Mouse (Mus musculus): ENCODE measurements around the gene Rnase4. TPM values are rescaled to one million over a fixed set of nuclear protein-coding genes. Genes with fewer than 3 reads are reported as not detected.

Gene Rnase4
- polyA plus RNA-seq (2015; fragmentation: Nextera tagmentation; extraction: Ambion mirVana) = 423 and 443 TPM in 2 replicates

- Histone ChIP-seq H3K9me3 (ENCODE audit: low read length) (no peaks in the 10 kb centered on the region), H3K27ac (ENCODE audit: low read length) (peak within 1 kb of the TSS; percentile 81), H3K4me3 (ENCODE audit: low read depth, low read length) (peak within 1 kb of the TSS; percentile 57), H3K27me3 (replicated peaks; ENCODE audit: insufficient read depth, low read length) (no peaks in the 10 kb centered on the region), H3K36me3 (ENCODE audit: insufficient read depth, low read length) (no peaks in the 10 kb centered on the region), H3K4me2 (replicated peaks; ENCODE audit: low read depth, low read length) (peak within 1 kb of the TSS; percentile 77), H3K4me1 (ENCODE audit: insufficient read depth, low read depth, low read length) (no peaks in the 10 kb centered on the region), H3K9ac (replicated peaks; ENCODE audit: low read depth) (peak within 1 kb of the TSS; percentile 41)
- TF ChIP-seq EP300 (IDR thresholded peaks at IDR 0.05) = peak; percentile 89
- TF ChIP-seq CTCF (IDR thresholded peaks at IDR 0.05) = no peak
- ATAC-seq = peak; percentile 60
- peak; percentile 91 for DNase-seq (ENCODE audit: low spot score)
- WGBS = 4% methylated on average over 33 of the region's 33 CpGs
These were observed at the start of gene Rnase4, which contains the start of gene Ang for GRCm38 (mm10) chr14:51090921-51091900. TSS of gene Rnase4 (plus strand) at chr14:51091077. TSS of gene Ang (plus strand) at chr14:51091150.

GRCm38 (mm10) chr14:51041769-51042168 is 49.1 kb upstream of the Rnase4 start, which contains the start of gene Rnase9:
TSS of gene Rnase9 (minus strand) at chr14:51041869.
- Histone ChIP-seq H3K27me3 (replicated peaks; ENCODE audit: insufficient read depth, low read length) (no peaks in the 10 kb centered on the region), H3K4me2 (replicated peaks; ENCODE audit: low read depth, low read length) (no peak within 1 kb of the TSS), H3K36me3 (ENCODE audit: insufficient read depth, low read length) (no peaks in the 10 kb centered on the region), H3K9ac (replicated peaks; ENCODE audit: low read depth) (no peak within 1 kb of the TSS), H3K4me3 (ENCODE audit: low read depth, low read length) (no peak within 1 kb of the TSS), H3K9me3 (ENCODE audit: low read length) (no peaks in the 10 kb centered on the region), H3K27ac (ENCODE audit: low read length) (no peak within 1 kb of the TSS), H3K4me1 (ENCODE audit: insufficient read depth, low read depth, low read length) (no peaks in the 10 kb centered on the region)
- no peak for TF ChIP-seq EP300 (IDR thresholded peaks at IDR 0.05)
- TF ChIP-seq CTCF (IDR thresholded peaks at IDR 0.05) = no peak
- ATAC-seq (no peak), DNase-seq (ENCODE audit: low spot score) (no peak)
- WGBS = 77% methylated on average over 6 of the region's 6 CpGs

GRCm38 (mm10) chr14:51047846-51048245 is 43.0 kb upstream of the Rnase4 start:
- H3K4me3 ChIP-seq (ENCODE audit: low read depth, low read length) = no peak overlapping the region
- ATAC-seq = peak; percentile 75
- no peaks in the 10 kb centered on the region for H3K4me1 ChIP-seq (ENCODE audit: insufficient read depth, low read depth, low read length)
- WGBS = 15% methylated on average over 5 of the region's 5 CpGs
- no peak overlapping the region for H3K4me2 ChIP-seq (replicated peaks; ENCODE audit: low read depth, low read length)
- no peak overlapping the region for H3K9ac ChIP-seq (replicated peaks; ENCODE audit: low read depth)
- peak; percentile 70 for DNase-seq (ENCODE audit: low spot score)
- no peak overlapping the region for H3K27ac ChIP-seq (ENCODE audit: low read length)
- no peaks in the 10 kb centered on the region for H3K36me3 ChIP-seq (ENCODE audit: insufficient read depth, low read length)
- no peak for TF ChIP-seq CTCF (IDR thresholded peaks at IDR 0.05)
- TF ChIP-seq EP300 (IDR thresholded peaks at IDR 0.05) = no peak
- no peaks in the 10 kb centered on the region for H3K27me3 ChIP-seq (replicated peaks; ENCODE audit: insufficient read depth, low read length)
- no peaks in the 10 kb centered on the region for H3K9me3 ChIP-seq (ENCODE audit: low read length)

- 81% methylated on average over 2 of the region's 2 CpGs for WGBS
- no peak within 1 kb of the TSS for H3K9ac ChIP-seq (replicated peaks; ENCODE audit: low read depth)
These were observed 40.8 kb upstream of the Rnase4 start, which contains the start of gene Rnase11 for GRCm38 (mm10) chr14:51050063-51050462. TSS of gene Rnase11 (minus strand) at chr14:51050163.

GRCm38 (mm10) chr14:51051941-51052340 is 38.9 kb upstream of the Rnase4 start:
- no peaks in the 10 kb centered on the region for H3K4me1 ChIP-seq (ENCODE audit: insufficient read depth, low read depth, low read length)
- H3K9me3 ChIP-seq (ENCODE audit: low read length) = no peaks in the 10 kb centered on the region
- peak; percentile 60 for ATAC-seq
- no peak overlapping the region for H3K4me3 ChIP-seq (ENCODE audit: low read depth, low read length)
- H3K4me2 ChIP-seq (replicated peaks; ENCODE audit: low read depth, low read length) = no peak overlapping the region
- H3K36me3 ChIP-seq (ENCODE audit: insufficient read depth, low read length) = no peaks in the 10 kb centered on the region
- 31% methylated on average over 5 of the region's 5 CpGs for WGBS
- TF ChIP-seq EP300 (IDR thresholded peaks at IDR 0.05) = no peak
- no peak for TF ChIP-seq CTCF (IDR thresholded peaks at IDR 0.05)
- H3K27me3 ChIP-seq (replicated peaks; ENCODE audit: insufficient read depth, low read length) = no peaks in the 10 kb centered on the region
- no peak overlapping the region for H3K9ac ChIP-seq (replicated peaks; ENCODE audit: low read depth)
- H3K27ac ChIP-seq (ENCODE audit: low read length) = no peak overlapping the region
- DNase-seq (ENCODE audit: low spot score) = peak; percentile 46

More at GRCm38 (mm10) chr14:51050063-51050462, 40.8 kb upstream of the Rnase4 start, which contains the start of gene Rnase11:
- H3K27me3 ChIP-seq (replicated peaks; ENCODE audit: insufficient read depth, low read length) = no peaks in the 10 kb centered on the region
- H3K27ac ChIP-seq (ENCODE audit: low read length) = no peak within 1 kb of the TSS
- no peak for ATAC-seq
- H3K4me1 ChIP-seq (ENCODE audit: insufficient read depth, low read depth, low read length) = no peaks in the 10 kb centered on the region
- DNase-seq (ENCODE audit: low spot score) = no peak
- H3K4me2 ChIP-seq (replicated peaks; ENCODE audit: low read depth, low read length) = no peak within 1 kb of the TSS
- TF ChIP-seq EP300 (IDR thresholded peaks at IDR 0.05) (no peak), CTCF (IDR thresholded peaks at IDR 0.05) (no peak)
- H3K4me3 ChIP-seq (ENCODE audit: low read depth, low read length) = no peak within 1 kb of the TSS
- H3K9me3 ChIP-seq (ENCODE audit: low read length) = no peaks in the 10 kb centered on the region
- no peaks in the 10 kb centered on the region for H3K36me3 ChIP-seq (ENCODE audit: insufficient read depth, low read length)

- no peak overlapping the region for H3K4me2 ChIP-seq (replicated peaks; ENCODE audit: low read depth, low read length)
- DNase-seq (ENCODE audit: low spot score) (no peak), ATAC-seq (no peak)
- no peaks in the 10 kb centered on the region for H3K27me3 ChIP-seq (replicated peaks; ENCODE audit: insufficient read depth, low read length)
- H3K9me3 ChIP-seq (ENCODE audit: low read length) = no peaks in the 10 kb centered on the region
- TF ChIP-seq CTCF (IDR thresholded peaks at IDR 0.05) (no peak), EP300 (IDR thresholded peaks at IDR 0.05) (no peak)
- no peaks in the 10 kb centered on the region for H3K4me1 ChIP-seq (ENCODE audit: insufficient read depth, low read depth, low read length)
- H3K36me3 ChIP-seq (ENCODE audit: insufficient read depth, low read length) = no peaks in the 10 kb centered on the region
- no peak overlapping the region for H3K9ac ChIP-seq (replicated peaks; ENCODE audit: low read depth)
- H3K27ac ChIP-seq (ENCODE audit: low read length) = no peak overlapping the region
- H3K4me3 ChIP-seq (ENCODE audit: low read depth, low read length) = no peak overlapping the region
- 61% methylated on average over 5 of the region's 5 CpGs for WGBS
These were observed 37.7 kb upstream of the Rnase4 start for GRCm38 (mm10) chr14:51053176-51053575.
